Mouse (Mus musculus) gastrocnemius, postnatal 14 days (tissue): ENCODE data around the gene Sec14l3. TPM values are rescaled to one million over a fixed set of nuclear protein-coding genes. Genes with fewer than 3 reads are reported as not detected.
"Not testable (repeated sequence)": the region's sequence is repeated elsewhere in the genome, so short reads cannot be mapped to it uniquely, and the experiment has no call there.

Experiments
- DNase-seq: peaks from one replicate; pipeline ENCODE4 v3.0.0; 2021; ENCODE audit warnings: mixed read lengths
- intact Hi-C: fragments of 180-260 bp; cut with DNase I; formaldehyde crosslinking; loops from one replicate; pipeline ENCODE4 v1.15.1; 2025; ENCODE audit warnings: low total_unique reads
- long read RNA-seq, 2 experiments: library from polyadenylated mRNA; stranded (forward); transcript quantifications; one replicate each; pipeline ENCODE4 v2.0.0; 2021
- total RNA-seq, 2 experiments: library from RNA; stranded (reverse); gene quantifications; 2 replicates each; pipeline ENCODE4 v1.2.3; 2021

Sec14l3 gene
- total RNA-seq, result not detected
- long read RNA-seq, experiment 1, result 0 reads
- long read RNA-seq, experiment 2, result 0 reads

GRCm38 (mm10) chr11:4064627-4065122 is at the start of gene Sec14l3:
TSS of gene Sec14l3 (plus strand) at chr11:4064841.
- DNase-seq, result no peak
- intact Hi-C loops, result no loop called here

GRCm38 (mm10) chr11:4015796-4016195 is 48.8 kb upstream of the Sec14l3 start:
- intact Hi-C loops, DNase-seq: not testable (repeated sequence)

DNA sequence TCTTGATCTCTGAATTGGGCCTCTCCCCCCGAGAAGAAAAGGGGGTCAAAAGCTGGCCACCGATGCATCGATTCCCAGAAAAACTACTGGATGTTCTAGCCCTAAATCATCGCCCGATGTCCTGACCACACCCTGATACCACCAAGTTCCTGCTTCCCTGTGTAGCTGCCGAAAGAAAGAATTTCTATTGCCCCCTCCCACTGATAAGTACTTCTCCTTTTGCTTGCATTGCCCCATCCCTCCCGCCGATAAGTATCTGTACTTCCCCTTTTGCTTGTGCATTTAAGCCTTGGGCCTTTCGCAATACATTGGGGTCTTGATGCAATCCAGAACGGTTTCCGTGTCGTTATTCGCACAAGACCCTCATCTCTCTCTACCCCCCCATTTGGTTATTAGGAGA is 42.5 kb upstream of the Sec14l3 start:
- intact Hi-C loops, DNase-seq: not testable (repeated sequence)

- intact Hi-C loops, result no loop called here
- no peak for DNase-seq
Measured at GRCm38 (mm10) chr11:4023321-4023720, 41.3 kb upstream of the Sec14l3 start.

- intact Hi-C loops, result no loop called here
- DNase-seq, result no peak
Measured at GRCm38 (mm10) chr11:4027066-4027465, 37.6 kb upstream of the Sec14l3 start.

DNA sequence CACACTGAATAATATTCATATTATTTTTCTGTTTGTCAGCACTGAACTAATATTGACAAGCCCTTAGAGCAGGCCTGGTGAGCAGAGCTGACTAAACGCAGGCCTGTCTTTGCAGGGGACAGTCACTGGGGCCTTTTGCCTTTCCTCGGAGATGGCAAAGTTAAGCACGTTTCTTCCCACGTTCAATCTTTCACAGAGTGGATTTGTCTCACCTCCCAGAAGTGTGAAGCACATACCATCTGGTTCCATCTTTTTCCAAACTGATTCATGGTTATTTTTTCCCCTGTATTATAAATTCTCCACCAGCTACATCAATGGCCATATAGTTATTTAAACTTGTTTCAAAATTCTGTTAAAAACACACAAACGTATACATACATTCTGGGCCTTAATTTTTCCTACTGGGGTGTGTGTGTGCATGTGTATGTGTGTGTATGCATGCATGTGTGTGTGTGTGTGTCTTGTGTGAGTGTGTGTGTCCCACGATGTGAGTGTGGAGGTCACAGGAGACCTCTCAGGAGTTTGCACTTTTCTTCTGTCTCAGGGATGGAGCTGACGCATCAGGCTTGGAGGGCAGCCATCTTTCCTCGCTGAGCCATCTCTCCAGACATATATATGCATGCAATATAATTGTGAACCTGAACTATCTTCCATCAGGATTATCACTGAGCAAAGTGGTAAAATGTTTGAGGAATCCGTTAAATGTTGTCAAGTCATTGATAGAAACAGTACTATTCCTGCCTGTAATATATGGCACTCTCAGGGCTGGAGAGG is 36.9 kb upstream of the Sec14l3 start:
- intact Hi-C loops, result no loop called here
- no peak for DNase-seq

DNA sequence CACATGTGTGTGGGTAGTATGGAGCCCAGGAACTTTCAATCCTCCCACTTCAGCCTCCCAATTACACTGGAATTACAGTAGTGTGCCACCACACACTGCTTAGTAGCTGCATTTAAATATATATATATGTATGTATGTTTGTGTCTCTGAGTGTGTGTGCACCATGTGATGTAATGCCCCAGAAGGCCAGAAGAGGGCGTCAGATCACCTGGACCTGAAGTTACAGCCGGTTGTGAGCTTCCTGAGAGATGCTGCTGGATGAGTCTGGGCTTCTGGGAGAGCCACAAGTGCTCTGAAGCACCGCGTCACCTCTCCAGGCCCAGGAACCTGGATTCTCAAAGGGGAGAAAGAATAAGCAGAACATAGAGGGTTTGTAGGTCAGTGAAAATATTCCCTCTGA is 35.3 kb upstream of the Sec14l3 start:
- intact Hi-C loops, result no loop called here
- no peak for DNase-seq

DNA sequence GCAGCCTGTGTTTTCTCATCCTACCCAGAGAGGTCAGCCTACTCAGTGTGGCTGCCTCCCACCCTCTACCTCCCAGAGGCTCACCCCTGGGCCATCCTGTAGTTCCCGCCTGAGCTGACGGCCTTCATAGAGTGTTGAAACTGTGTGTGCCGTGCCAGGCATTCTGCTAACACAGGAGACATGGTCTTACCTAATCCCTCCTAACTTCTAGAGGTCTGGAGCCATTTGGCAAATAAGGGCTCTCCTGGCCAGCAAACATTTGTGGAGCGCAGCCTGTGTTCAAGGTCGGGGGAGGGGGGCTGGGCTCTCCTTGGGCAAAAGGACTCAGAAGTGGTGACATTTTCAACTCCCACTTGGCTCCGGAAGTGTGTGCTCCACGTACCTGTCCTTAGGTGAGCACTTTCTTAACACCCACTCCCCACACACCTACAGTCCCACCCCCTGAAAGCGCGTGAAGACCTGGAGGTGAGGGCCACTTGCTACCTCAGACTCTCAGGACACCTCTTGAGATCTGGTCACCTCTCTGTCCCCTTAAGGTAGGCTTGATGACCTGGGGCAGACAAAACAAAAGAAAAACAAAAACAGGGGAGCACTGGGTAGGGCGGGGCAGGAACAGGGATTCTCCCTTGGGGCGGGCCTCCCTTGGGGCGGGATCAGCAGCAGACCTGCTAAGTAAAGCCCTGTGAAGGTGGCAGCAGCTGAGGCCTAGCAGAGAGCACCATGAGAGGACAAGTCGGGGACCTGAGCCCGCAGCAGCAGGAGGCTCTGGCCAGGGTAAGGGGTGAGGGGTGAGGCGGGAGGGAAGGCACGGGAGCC is 33.3 kb upstream of the Sec14l3 start, which contains the start of gene Sec14l4:
Sec14l4 (plus strand) TSS at position 337 of the 816 bp plus-strand sequence.
- intact Hi-C loops, result no loop called here

GRCm38 (mm10) chr11:4031961-4032360 is 32.7 kb upstream of the Sec14l3 start:
- DNase-seq, result no peak
- intact Hi-C loops, result no loop called here

More for the DNA sequence above, 33.3 kb upstream of the Sec14l3 start, which contains the start of gene Sec14l4:
- DNase-seq, result no peak

- intact Hi-C loops, result no loop called here
- DNase-seq, result no peak
Measured at GRCm38 (mm10) chr11:4033471-4033870, 31.2 kb upstream of the Sec14l3 start.

DNA sequence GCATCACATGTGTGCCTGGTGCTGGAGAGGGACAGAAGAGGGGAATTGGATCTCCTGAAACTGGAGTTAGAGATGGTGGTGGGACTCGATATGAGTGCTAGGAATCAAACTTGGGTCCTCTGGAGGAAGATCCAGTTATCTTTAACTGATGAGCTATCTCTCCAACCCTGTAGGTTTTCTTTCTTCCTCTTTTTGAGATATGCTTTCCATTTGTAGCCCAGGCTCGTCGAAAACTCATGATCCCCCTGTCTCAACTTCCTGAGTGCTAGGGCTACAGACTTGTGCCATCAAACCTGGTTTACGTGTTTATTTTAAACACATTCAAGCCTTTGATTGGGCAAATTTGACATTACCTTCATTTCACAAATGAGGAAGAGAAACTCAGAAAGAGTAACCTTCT is 30.5 kb upstream of the Sec14l3 start:
- no peak for DNase-seq
- intact Hi-C loops, result no loop called here

DNA sequence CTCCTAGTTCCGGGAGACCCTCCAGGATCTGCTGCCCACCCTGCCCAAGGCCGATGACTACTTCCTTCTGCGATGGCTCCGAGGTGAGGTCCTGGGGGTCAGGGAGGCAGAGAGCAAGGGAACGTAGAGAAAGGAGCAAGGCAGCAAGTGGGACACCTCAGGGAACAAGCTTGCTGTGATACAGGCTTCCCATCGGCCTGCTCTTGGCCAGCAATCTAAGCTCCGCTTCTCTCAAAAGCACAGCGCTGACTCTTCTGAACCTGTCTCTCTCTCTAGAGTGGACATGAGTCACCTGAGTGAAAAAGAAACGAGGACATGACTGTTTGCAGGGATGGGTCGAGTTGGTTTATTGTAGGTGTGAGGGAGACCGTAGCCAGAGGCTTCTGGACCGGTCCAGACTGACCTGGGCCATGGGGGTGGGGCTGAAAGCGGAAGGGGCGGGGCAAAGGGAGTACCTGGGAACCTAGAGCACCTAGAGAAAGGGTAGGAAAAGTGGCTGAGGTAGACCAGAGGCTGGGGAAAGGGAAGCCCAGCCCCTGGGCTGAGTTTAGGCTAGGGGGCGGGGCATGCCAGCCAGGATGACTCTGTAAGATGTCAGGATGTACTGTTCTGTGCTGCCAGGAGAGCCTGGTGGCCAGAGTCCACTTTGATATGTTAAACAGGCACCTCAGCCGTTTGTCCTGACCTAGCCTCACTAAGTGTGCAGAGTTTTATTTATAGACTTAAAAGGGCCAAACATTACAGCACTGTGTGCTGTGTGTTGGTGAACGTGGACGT is 29.3 kb upstream of the Sec14l3 start:
- intact Hi-C loops, result no loop called here
- no peak for DNase-seq

- intact Hi-C loops, result no loop called here
Measured at GRCm38 (mm10) chr11:4035916-4036315, 28.7 kb upstream of the Sec14l3 start.

GRCm38 (mm10) chr11:4036365-4037084 is 28.1 kb upstream of the Sec14l3 start:
- intact Hi-C loops, result no loop called here
- DNase-seq, result no peak

More at GRCm38 (mm10) chr11:4035916-4036315, 28.7 kb upstream of the Sec14l3 start:
- DNase-seq, result no peak

DNA sequence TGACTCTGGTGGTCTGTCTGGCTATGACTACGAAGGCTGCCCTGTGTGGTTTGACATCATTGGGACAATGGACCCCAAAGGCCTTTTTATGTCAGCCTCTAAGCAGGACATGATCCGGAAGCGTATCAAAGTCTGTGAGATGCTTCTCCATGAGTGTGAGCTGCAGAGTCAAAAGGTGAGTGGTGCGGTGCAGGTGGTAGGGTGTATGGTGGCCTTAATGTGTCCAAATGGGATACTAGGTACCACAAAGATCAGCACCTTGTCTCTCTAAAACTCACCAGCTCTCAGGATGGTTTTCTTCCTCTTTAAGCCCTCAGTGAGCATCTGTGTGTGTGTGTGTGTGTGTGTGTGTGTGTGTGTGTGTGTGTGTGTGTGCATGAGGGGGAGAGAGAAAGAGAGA is 24.7 kb upstream of the Sec14l3 start:
- no peak for DNase-seq
- intact Hi-C loops, result no loop called here

DNA sequence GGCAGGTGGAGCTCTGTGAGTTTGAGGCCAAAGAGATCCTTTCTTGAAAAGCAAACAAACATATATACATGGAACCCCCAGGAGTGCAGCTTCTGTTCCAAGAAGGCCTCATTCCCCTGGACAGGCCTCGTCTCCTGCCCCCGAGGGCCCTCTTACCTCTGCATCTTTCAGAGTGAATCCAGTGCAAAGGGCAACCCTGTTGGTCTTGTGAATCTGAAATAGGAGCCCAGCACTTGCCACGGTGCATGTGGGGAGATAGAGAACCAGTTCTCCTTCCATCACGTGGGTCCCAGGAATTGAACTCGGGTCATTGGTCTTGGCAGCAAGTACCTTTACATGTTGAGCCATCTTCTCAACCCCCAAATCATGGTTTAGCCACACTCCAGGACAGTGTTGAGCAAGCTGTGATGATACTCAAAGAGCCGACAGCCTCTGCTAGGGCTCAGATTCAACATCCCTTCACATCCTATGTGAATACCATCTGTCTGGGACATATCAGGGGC is 23.5 kb upstream of the Sec14l3 start:
- no peak for DNase-seq
- intact Hi-C loops, result no loop called here

- no peak for DNase-seq
- intact Hi-C loops, result no loop called here
Measured at GRCm38 (mm10) chr11:4043081-4043480, 21.6 kb upstream of the Sec14l3 start.

DNA sequence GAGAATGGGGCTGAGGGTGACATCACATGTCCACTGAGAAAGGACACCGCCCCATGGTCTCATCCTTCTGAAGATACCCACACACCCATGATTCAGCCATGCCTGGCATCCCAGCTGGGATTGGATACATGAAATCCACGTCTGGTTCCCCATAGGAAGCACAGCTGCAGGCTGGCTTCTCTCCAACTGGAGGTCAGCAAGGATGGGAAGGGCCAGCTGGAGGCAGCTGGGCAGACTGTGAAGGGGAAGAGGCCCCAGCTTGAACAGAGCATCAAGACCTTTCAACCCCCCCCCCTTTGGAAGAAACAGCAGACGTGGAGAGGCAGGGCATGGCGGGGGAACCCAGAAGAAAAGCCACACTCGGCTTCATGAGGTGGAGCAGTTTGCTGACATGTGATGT is 18.1 kb upstream of the Sec14l3 start:
- intact Hi-C loops, result no loop called here
- DNase-seq, result no peak

GRCm38 (mm10) chr11:4047766-4048165 is 16.9 kb upstream of the Sec14l3 start:
- DNase-seq, result no peak
- intact Hi-C loops, result no loop called here
